In genomic region chr9:111118891-111119441, GRCm38 (mm10) we compare ENCODE assay signal across 8 mouse cellular contexts. TPM values are rescaled to one million over a fixed set of nuclear protein-coding genes. Genes with fewer than 3 reads are reported as not detected.
A peak's percentile ranks its signal among the peaks of the same experiment; 100 is the strongest.
DNase-seq lines count a peak whose midpoint lies in the region; ATAC-seq lines count a peak whose summit lies in the region.

No protein-coding gene starts in this region.

- peak overlapping the region; percentile 74 for H3K27ac ChIP-seq in forebrain, embryonic 11.5 days (ENCODE audit: low read depth, low read length)
- H3K27ac ChIP-seq in hindbrain, embryonic 16.5 days (ENCODE audit: low read depth, low read length): no peak overlapping the region
- peak overlapping the region; percentile 88 for H3K27ac ChIP-seq in liver, embryonic 15.5 days (replicated peaks)

- WGBS in forebrain, embryonic 11.5 days: 16% methylated on average over 17 of the region's 17 CpGs
- WGBS in hindbrain, embryonic 16.5 days: 14% methylated on average over 17 of the region's 17 CpGs
- WGBS in liver, embryonic 15.5 days (ENCODE audit: insufficient replicate concordance): 4% methylated on average over 17 of the region's 17 CpGs

- DNase-seq in CD4-positive, CD25-positive, alpha-beta regulatory T cell, adult 2 months (ENCODE audit: low read depth, low spot score): peak; percentile 62
- DNase-seq in adipocyte (ENCODE audit: low spot score): peak; percentile 70
- DNase-seq in forebrain, embryonic 11.5 days (ENCODE audit: low spot score): no peak
- DNase-seq in skeletal muscle tissue, adult 2 months (ENCODE audit: low read depth, low spot score): peak; percentile 65
- no peak for DNase-seq in layer of hippocampus, adult 9-10 months (ENCODE audit: low spot score)
- no peak for DNase-seq in ovary, postnatal 14 days (ENCODE audit: low spot score)

- H3K9ac ChIP-seq in forebrain, embryonic 11.5 days (ENCODE audit: low read length): peak overlapping the region; percentile 89
- H3K9ac ChIP-seq in hindbrain, embryonic 16.5 days (ENCODE audit: low read depth, low read length): peak overlapping the region; percentile 89
- peak overlapping the region; percentile 89 for H3K9ac ChIP-seq in liver, embryonic 15.5 days

- peak overlapping the region; percentile 78 for H3K4me3 ChIP-seq in forebrain, embryonic 11.5 days (ENCODE audit: low read depth, low read length)
- peak overlapping the region; percentile 100 for H3K4me3 ChIP-seq in hindbrain, embryonic 16.5 days (ENCODE audit: low read length)
- H3K4me3 ChIP-seq in liver, embryonic 15.5 days (replicated peaks): peak overlapping the region; percentile 97

- no peaks in the 10 kb centered on the region for H3K27me3 ChIP-seq in forebrain, embryonic 11.5 days (ENCODE audit: control insufficient read depth, insufficient read depth, low read length)
- no peaks in the 10 kb centered on the region for H3K27me3 ChIP-seq in hindbrain, embryonic 16.5 days (replicated peaks; ENCODE audit: control insufficient read depth, insufficient read depth, low read length)
- no peaks in the 10 kb centered on the region for H3K27me3 ChIP-seq in liver, embryonic 15.5 days

- no peaks in the 10 kb centered on the region for H3K9me3 ChIP-seq in forebrain, embryonic 11.5 days (ENCODE audit: control insufficient read depth, low read length)
- H3K9me3 ChIP-seq in hindbrain, embryonic 16.5 days (ENCODE audit: control insufficient read depth, low read length): no peaks in the 10 kb centered on the region
- no peaks in the 10 kb centered on the region for H3K9me3 ChIP-seq in liver, embryonic 15.5 days (replicated peaks)

- ATAC-seq in forebrain, embryonic 11.5 days (replicated peaks; ENCODE audit: low FRiP score): no peak
- no peak for ATAC-seq in hindbrain, embryonic 16.5 days
- ATAC-seq in liver, embryonic 15.5 days (ENCODE audit: insufficient read depth): peak; percentile 32; the same call in 1 of the 2 replicates

- H3K36me3 ChIP-seq in forebrain, embryonic 11.5 days (ENCODE audit: control insufficient read depth, insufficient read depth, low read length): no peaks in the 10 kb centered on the region
- H3K36me3 ChIP-seq in hindbrain, embryonic 16.5 days (ENCODE audit: control insufficient read depth, insufficient read depth, low read length): no peaks in the 10 kb centered on the region
- H3K36me3 ChIP-seq in liver, embryonic 15.5 days (replicated peaks): 0 out of 2 replicates have a peak, but pooled peaks cover 4% of the 10 kb centered on the region

- H3K4me2 ChIP-seq in forebrain, embryonic 11.5 days (ENCODE audit: low read depth, low read length, severe bottlenecking): peak overlapping the region; percentile 82
- peak overlapping the region; percentile 86 for H3K4me2 ChIP-seq in hindbrain, embryonic 16.5 days (ENCODE audit: low read length)
- peak overlapping the region; percentile 95 for H3K4me2 ChIP-seq in liver, embryonic 15.5 days

- 0 out of 2 replicates have a peak, but pooled peaks cover 8% of the 10 kb centered on the region for H3K4me1 ChIP-seq in forebrain, embryonic 11.5 days (replicated peaks; ENCODE audit: control insufficient read depth, insufficient read depth, low read length)
- peaks cover 17% of the 10 kb centered on the region for H3K4me1 ChIP-seq in hindbrain, embryonic 16.5 days (ENCODE audit: control insufficient read depth, insufficient read depth, low read depth, low read length)
- H3K4me1 ChIP-seq in liver, embryonic 15.5 days (replicated peaks): peaks cover 53% of the 10 kb centered on the region

RNA-seq across cellular contexts. Expression of gene Lrrfip2, which starts 1.6 kb away (rescaled TPM):
- polyA plus RNA-seq in forebrain, embryonic 11.5 days (2014; fragmentation: Nextera tagmentation; extraction: Ambion mirVana): 44.3 and 50.6 TPM in 2 replicates
- polyA plus RNA-seq in hindbrain, embryonic 16.5 days (2015; fragmentation: Nextera tagmentation; extraction: Ambion mirVana): 46.5 and 47.1 TPM in 2 replicates
- 17.7 and 17.9 TPM in 2 replicates for polyA plus RNA-seq in liver, embryonic 15.5 days (2015; fragmentation: Nextera tagmentation; extraction: Ambion mirVana)

Comparison
In these comparisons a context has a peak if more than half of its experiments do, and no peak if none do; other contexts are left out.
1. DNase-seq: peak in CD4-positive, CD25-positive, alpha-beta regulatory T cell, adult 2 months (single experiment), adipocyte (single experiment) and skeletal muscle tissue, adult 2 months (single experiment); none in forebrain, embryonic 11.5 days (single experiment), layer of hippocampus, adult 9-10 months (single experiment) and ovary, postnatal 14 days (single experiment).
2. Peak in every context shown above with its lines, with median percentiles within 50 percentile points of each other: H3K4me2 ChIP-seq, H3K4me3 ChIP-seq and H3K9ac ChIP-seq.